Mouse (Mus musculus): ENCODE results near the gene Ncmap. TPM values are rescaled to one million over a fixed set of nuclear protein-coding genes. Genes with fewer than 3 reads are reported as not detected.
"Not testable (repeated sequence)": the region's sequence is repeated elsewhere in the genome, so short reads cannot be mapped to it uniquely, and the experiment has no call there.

Gene Ncmap
- polyA plus RNA-seq, 1 experiment from 2014 or later, result 6.8 TPM

DNA sequence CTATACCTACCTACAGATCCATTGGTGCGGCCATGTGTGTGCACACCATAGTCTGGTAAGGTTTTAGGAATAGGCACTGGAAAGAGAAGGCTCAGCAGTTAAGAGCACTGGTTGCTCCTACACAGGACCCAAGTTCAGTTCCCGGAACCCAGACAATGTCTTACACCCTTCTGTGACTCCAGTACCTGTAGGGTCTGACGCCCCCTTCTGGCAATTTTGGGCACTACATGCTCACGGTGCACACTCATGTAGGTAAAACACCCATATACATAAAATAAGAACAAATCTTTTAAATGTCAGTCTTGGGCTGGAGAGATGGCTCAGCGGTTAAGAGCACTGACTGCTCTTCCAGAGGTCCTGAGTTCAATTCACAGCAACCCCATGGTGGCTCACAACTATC is 24.7 kb downstream of the Ncmap start:
- ATAC-seq (ENCODE audit: low read depth) (no peak), DNase-seq (ENCODE audit: low spot score) (no peak)
- H3K4me1 ChIP-seq (ENCODE audit: control insufficient read depth, insufficient read depth, low read length), result no peaks in the 10 kb centered on the region
- no peak overlapping the region for H3K4me2 ChIP-seq (ENCODE audit: low read depth, low read length)
- no peak overlapping the region for H3K27ac ChIP-seq (replicated peaks; ENCODE audit: low read depth, low read length)
- H3K9me3 ChIP-seq (ENCODE audit: control insufficient read depth, low read length), result no peaks in the 10 kb centered on the region
- no peaks in the 10 kb centered on the region for H3K36me3 ChIP-seq (ENCODE audit: control insufficient read depth, insufficient read depth, low read length)
- H3K4me3 ChIP-seq (ENCODE audit: low read depth, low read length), result no peak overlapping the region
- H3K27me3 ChIP-seq (replicated peaks; ENCODE audit: control insufficient read depth, insufficient read depth, low read length), result no peaks in the 10 kb centered on the region
- 78% methylated on average over 5 of the region's 5 CpGs for WGBS
- H3K9ac ChIP-seq (ENCODE audit: low read depth, low read length), result no peak overlapping the region

DNA sequence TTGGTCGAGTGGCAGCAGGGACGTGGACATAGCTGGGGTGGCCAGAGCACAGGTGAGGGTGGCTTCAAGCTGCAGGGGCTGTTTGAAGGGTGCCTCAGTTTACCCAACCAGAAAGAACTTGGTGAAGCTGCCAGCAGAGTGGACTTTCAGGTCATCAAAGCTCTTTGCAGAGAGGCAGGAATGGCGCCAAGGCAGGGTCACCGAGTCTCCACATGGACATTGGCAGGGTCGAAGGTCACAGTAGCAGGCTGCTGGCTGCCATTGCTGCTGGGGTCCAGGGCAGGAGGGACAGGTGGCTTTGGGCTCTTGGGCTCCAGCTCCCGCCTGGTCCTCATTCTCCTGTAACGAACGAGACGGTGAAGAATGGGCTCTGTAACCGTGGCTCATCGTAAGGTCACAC is 27.7 kb downstream of the Ncmap start:
- Histone ChIP-seq H3K36me3 (ENCODE audit: control insufficient read depth, insufficient read depth, low read length) (no peaks in the 10 kb centered on the region), H3K4me3 (ENCODE audit: low read depth, low read length) (no peak overlapping the region), H3K9ac (ENCODE audit: low read depth, low read length) (no peak overlapping the region), H3K4me2 (ENCODE audit: low read depth, low read length) (no peak overlapping the region), H3K27ac (replicated peaks; ENCODE audit: low read depth, low read length) (no peak overlapping the region), H3K9me3 (ENCODE audit: control insufficient read depth, low read length) (no peaks in the 10 kb centered on the region), H3K4me1 (ENCODE audit: control insufficient read depth, insufficient read depth, low read length) (no peaks in the 10 kb centered on the region), H3K27me3 (replicated peaks; ENCODE audit: control insufficient read depth, insufficient read depth, low read length) (no peaks in the 10 kb centered on the region)
- 55% methylated on average over 11 of the region's 11 CpGs for WGBS
- DNase-seq (ENCODE audit: low spot score) (no peak), ATAC-seq (ENCODE audit: low read depth) (no peak)

DNA sequence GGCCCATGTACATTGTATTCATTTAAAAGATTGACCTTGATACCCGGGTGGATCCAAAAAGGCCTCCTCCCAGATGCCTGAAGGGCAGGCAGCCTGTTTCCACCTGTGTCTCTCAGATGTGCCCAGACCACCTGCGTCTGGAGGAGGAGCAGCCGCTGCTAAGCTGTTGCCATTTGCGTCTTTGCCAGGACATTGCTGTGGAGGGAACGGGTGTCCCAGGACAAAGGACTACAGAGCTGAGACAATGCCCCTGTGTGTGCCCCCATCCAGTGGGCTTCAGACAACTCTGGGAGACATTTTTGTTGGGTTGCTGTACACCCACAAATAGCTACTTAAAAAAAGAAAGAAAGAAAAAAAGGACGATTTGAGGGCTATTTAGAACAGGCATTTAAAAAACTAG is 35.2 kb downstream of the Ncmap start:
- no peaks in the 10 kb centered on the region for H3K27me3 ChIP-seq (replicated peaks; ENCODE audit: control insufficient read depth, insufficient read depth, low read length)
- no peaks in the 10 kb centered on the region for H3K36me3 ChIP-seq (ENCODE audit: control insufficient read depth, insufficient read depth, low read length)
- H3K27ac ChIP-seq (replicated peaks; ENCODE audit: low read depth, low read length), result no peak overlapping the region
- no peaks in the 10 kb centered on the region for H3K9me3 ChIP-seq (ENCODE audit: control insufficient read depth, low read length)
- no peak overlapping the region for H3K9ac ChIP-seq (ENCODE audit: low read depth, low read length)
- no peak for DNase-seq (ENCODE audit: low spot score)
- WGBS, result 18% methylated on average over 6 of the region's 6 CpGs
- no peak overlapping the region for H3K4me2 ChIP-seq (ENCODE audit: low read depth, low read length)
- no peak overlapping the region for H3K4me3 ChIP-seq (ENCODE audit: low read depth, low read length)
- H3K4me1 ChIP-seq (ENCODE audit: control insufficient read depth, insufficient read depth, low read length), result no peaks in the 10 kb centered on the region
- ATAC-seq (ENCODE audit: low read depth), result no peak

DNA sequence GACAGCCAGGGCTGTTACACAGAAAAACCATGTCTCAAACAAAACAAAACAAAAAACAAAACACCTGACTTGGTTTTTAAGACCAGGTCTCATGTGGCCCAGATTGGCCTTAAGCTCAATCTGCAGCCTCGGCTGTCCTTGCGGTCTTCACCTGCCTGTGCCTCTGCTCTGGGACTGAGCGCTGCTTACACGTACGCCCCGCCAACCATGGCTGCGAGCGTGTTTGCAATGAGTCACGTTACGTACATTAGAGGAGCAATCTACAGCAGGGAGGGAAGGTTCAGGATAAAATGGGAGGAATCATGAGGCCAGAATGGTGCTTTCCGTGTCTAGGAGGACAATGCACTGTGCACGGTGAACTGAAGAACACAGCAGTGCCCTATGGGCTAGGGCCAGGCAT is 36.3 kb downstream of the Ncmap start:
- Histone ChIP-seq H3K9me3 (ENCODE audit: control insufficient read depth, low read length) (no peaks in the 10 kb centered on the region), H3K4me3 (ENCODE audit: low read depth, low read length) (no peak overlapping the region), H3K36me3 (ENCODE audit: control insufficient read depth, insufficient read depth, low read length) (no peaks in the 10 kb centered on the region), H3K27ac (replicated peaks; ENCODE audit: low read depth, low read length) (no peak overlapping the region), H3K4me1 (ENCODE audit: control insufficient read depth, insufficient read depth, low read length) (no peaks in the 10 kb centered on the region), H3K27me3 (replicated peaks; ENCODE audit: control insufficient read depth, insufficient read depth, low read length) (no peaks in the 10 kb centered on the region), H3K4me2 (ENCODE audit: low read depth, low read length) (no peak overlapping the region), H3K9ac (ENCODE audit: low read depth, low read length) (no peak overlapping the region)
- DNase-seq (ENCODE audit: low spot score) (no peak), ATAC-seq (ENCODE audit: low read depth) (no peak)
- 87% methylated on average over 12 of the region's 12 CpGs for WGBS

DNA sequence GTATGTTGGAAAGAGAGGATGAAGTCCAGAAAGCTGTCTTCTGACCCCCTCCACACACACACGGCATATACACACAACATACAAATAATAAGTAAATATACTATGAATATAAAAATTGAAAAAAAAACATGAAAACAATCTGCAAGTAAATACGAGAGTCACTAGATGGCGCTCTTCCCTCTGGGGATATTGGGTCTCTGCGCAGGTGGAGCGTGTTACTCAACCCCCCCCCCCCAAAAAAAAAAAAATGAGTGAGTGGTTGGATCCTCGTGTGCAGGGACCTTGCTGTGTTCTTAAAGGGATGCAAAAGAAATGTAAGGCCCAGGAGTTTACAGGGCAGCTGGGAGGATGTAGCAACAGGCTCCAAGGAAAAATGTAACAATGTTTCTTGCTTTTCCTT is 39.3 kb downstream of the Ncmap start:
- no peak overlapping the region for H3K4me3 ChIP-seq (ENCODE audit: low read depth, low read length)
- no peaks in the 10 kb centered on the region for H3K27me3 ChIP-seq (replicated peaks; ENCODE audit: control insufficient read depth, insufficient read depth, low read length)
- no peaks in the 10 kb centered on the region for H3K36me3 ChIP-seq (ENCODE audit: control insufficient read depth, insufficient read depth, low read length)
- no peaks in the 10 kb centered on the region for H3K9me3 ChIP-seq (ENCODE audit: control insufficient read depth, low read length)
- H3K4me2 ChIP-seq (ENCODE audit: low read depth, low read length), result no peak overlapping the region
- ATAC-seq (ENCODE audit: low read depth) (no peak), DNase-seq (ENCODE audit: low spot score) (peak; percentile 83)
- WGBS, result 2% methylated on average over 6 of the region's 6 CpGs
- peaks cover 5% of the 10 kb centered on the region; the same call in 1 of the 2 replicates for H3K4me1 ChIP-seq (ENCODE audit: control insufficient read depth, insufficient read depth, low read length)
- no peak overlapping the region for H3K9ac ChIP-seq (ENCODE audit: low read depth, low read length)
- no peak overlapping the region for H3K27ac ChIP-seq (replicated peaks; ENCODE audit: low read depth, low read length)

DNA sequence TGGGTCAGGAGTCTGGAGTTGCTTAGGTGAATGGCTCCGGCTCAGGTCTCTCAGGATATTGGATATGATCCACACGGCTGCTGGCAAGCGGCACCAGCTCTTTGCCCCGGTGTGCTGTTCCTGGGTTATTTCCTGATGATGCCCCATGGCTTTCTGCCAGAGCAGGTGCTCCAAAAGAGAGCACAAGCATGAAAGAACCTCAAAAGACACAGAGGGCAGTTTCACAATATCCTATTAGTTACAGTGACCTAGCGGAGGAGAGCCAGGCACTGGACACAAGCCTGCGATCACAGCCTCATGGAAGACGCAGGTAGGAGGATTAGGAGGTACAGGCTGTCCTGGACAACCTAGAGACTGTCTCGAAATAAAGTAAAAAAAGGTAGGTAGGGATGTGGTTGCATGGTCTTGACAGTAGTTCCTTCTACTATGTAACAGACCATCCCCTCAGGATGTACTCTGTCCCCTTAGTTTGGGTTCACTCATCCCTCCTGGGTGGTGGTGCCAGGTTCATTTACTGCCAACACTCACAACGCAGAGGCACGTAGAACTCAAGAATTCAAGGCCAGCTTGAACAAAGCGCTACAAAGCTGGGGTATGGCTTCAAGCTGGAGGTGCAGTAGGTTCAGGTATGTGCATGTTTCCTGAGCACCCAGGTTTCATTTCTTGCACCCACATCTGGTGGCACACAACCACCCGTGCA is 40.7 kb downstream of the Ncmap start:
- no peaks in the 10 kb centered on the region for H3K9me3 ChIP-seq (ENCODE audit: control insufficient read depth, low read length)
- H3K27ac ChIP-seq (replicated peaks; ENCODE audit: low read depth, low read length), result no peak overlapping the region
- WGBS, result 78% methylated on average over 12 of the region's 12 CpGs
- no peak overlapping the region for H3K4me3 ChIP-seq (ENCODE audit: low read depth, low read length)
- no peaks in the 10 kb centered on the region for H3K36me3 ChIP-seq (ENCODE audit: control insufficient read depth, insufficient read depth, low read length)
- peaks cover 5% of the 10 kb centered on the region; the same call in 1 of the 2 replicates for H3K4me1 ChIP-seq (ENCODE audit: control insufficient read depth, insufficient read depth, low read length)
- DNase-seq (ENCODE audit: low spot score), result no peak
- no peaks in the 10 kb centered on the region for H3K27me3 ChIP-seq (replicated peaks; ENCODE audit: control insufficient read depth, insufficient read depth, low read length)
- H3K9ac ChIP-seq (ENCODE audit: low read depth, low read length), result no peak overlapping the region
- no peak for ATAC-seq (ENCODE audit: low read depth)
- H3K4me2 ChIP-seq (ENCODE audit: low read depth, low read length), result no peak overlapping the region

DNA sequence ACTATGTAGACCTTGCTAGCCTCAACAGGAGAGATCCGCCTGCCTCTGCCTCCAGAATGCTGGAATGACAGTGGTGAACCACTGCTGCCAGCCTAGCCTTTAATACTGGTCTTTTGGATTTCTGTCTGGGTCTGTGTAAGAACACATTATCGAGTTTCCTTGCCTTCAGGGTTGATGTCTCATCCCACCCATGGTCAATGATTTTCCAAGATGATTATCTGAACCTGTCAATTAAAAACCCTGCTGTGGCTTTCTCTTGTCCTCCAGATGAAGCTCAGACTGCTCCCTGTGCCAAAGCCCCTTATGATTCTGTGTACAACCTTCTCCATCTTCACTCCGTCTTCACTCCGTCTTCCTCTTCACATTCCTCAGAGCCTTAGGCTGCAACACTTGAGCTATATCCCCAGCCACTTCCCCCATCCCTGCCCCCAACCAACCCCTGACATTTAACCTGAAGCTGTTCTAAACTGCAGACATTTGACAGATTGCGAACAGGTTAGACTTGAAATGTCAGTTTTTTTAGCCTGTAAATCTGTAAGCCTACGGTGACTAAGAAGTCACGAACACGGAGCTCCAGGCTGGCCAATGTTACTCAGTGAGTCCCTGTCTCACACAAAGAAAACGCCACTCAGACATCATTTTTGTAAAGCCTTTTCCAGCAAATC is 42.0 kb downstream of the Ncmap start:
- WGBS, result 67% methylated on average over 9 of the region's 9 CpGs
- Histone ChIP-seq H3K4me3 (ENCODE audit: low read depth, low read length) (no peak overlapping the region), H3K9ac (ENCODE audit: low read depth, low read length) (no peak overlapping the region), H3K27ac (replicated peaks; ENCODE audit: low read depth, low read length) (no peak overlapping the region; the same call in 1 of the 2 replicates), H3K4me2 (ENCODE audit: low read depth, low read length) (no peak overlapping the region), H3K27me3 (replicated peaks; ENCODE audit: control insufficient read depth, insufficient read depth, low read length) (no peaks in the 10 kb centered on the region), H3K4me1 (ENCODE audit: control insufficient read depth, insufficient read depth, low read length) (peaks cover 8% of the 10 kb centered on the region), H3K36me3 (ENCODE audit: control insufficient read depth, insufficient read depth, low read length) (no peaks in the 10 kb centered on the region), H3K9me3 (ENCODE audit: control insufficient read depth, low read length) (no peaks in the 10 kb centered on the region)
- peak; percentile 69 for DNase-seq (ENCODE audit: low spot score)
- no peak for ATAC-seq (ENCODE audit: low read depth)

DNA sequence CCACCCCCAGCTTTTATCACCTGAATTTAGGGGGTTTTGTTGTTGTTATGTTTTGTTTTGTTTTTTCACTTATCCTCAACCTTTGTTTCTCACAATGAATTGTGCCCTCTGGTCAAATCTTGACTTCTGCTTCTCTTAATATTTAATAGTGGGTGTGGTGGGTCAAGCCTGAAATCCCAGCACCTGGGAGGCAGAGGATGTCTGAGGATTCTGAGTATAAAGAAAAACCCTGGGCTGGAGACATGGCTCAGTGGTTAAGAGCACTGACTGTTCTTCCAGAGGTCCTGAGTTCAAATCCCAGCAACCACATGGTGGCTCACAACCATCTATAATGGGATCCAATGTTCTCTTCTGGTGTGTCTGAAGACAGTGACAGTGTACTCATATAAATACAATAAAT is 43.3 kb downstream of the Ncmap start:
- ATAC-seq (ENCODE audit: low read depth); H3K4me2 ChIP-seq (ENCODE audit: low read depth, low read length); H3K9ac ChIP-seq (ENCODE audit: low read depth, low read length); H3K9me3 ChIP-seq (ENCODE audit: control insufficient read depth, low read length); H3K4me1 ChIP-seq (ENCODE audit: control insufficient read depth, insufficient read depth, low read length); H3K27me3 ChIP-seq (replicated peaks; ENCODE audit: control insufficient read depth, insufficient read depth, low read length); DNase-seq (ENCODE audit: low spot score); H3K36me3 ChIP-seq (ENCODE audit: control insufficient read depth, insufficient read depth, low read length); H3K4me3 ChIP-seq (ENCODE audit: low read depth, low read length): not testable (repeated sequence)
- H3K27ac ChIP-seq (replicated peaks; ENCODE audit: low read depth, low read length), result peak overlapping the region; percentile 95
